Mouse (Mus musculus) G1E (cell line): ENCODE data around the gene Tbc1d16.

Source experiments
- CTCF ChIP-seq: IDR thresholded peaks from 2 replicates; pipeline ENCODE4 v1.5.1; 2012; ENCODE audit warnings: low read depth, low read length, inconsistent platforms, mixed read lengths
- GATA1 ChIP-seq: IDR thresholded peaks from 2 replicates; pipeline ENCODE4 v1.6.1; 2012; ENCODE audit warnings: borderline replicate concordance, low read length, inconsistent platforms, mixed read lengths
- GATA2 ChIP-seq: IDR thresholded peaks from 2 replicates; pipeline ENCODE4 v1.6.1; 2012; ENCODE audit warnings: low read depth, low read length, inconsistent platforms, borderline replicate concordance
- POLR2AphosphoS5 ChIP-seq: IDR thresholded peaks from 2 replicates; pipeline ENCODE4 v1.6.1; 2012; ENCODE audit warnings: low read depth, low read length, inconsistent platforms; ENCODE audit not compliant: insufficient replicate concordance
- TAL1 ChIP-seq: conservative IDR thresholded peaks from 2 replicates; pipeline ENCODE4 v1.6.1; 2012; ENCODE audit warnings: low read depth, low read length, inconsistent platforms, mixed read lengths

DNA sequence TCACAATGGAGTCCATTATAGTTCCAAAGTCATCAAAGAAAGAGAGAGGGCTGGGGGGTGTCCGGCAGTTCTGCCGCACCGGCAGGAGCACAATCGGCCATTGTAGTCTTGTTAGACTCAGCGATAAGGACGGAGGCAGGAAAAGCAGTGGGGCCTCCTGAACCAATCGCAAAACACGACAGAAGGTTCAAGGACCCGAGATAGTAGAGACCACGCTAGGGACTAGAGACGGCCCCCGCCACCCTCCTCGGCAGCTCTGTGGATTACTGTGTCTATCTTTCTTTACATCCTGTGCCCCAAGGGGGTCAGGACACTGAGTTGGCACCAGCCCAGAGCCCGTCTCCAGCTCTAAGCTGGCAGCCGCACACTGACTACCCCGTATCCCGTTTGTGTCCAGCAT lies 93.7 kb downstream of the Tbc1d16 start:
- no peak for TF ChIP-seq CTCF
- TF ChIP-seq GATA1: no peak
- no peak for TF ChIP-seq TAL1
- TF ChIP-seq GATA2: no peak
- TF ChIP-seq POLR2AphosphoS5: no peak
